Mouse (Mus musculus) G1E (cell line): ENCODE measurements around the gene Cpsf4.

ENCODE experiments used
- CTCF ChIP-seq: IDR thresholded peaks from 2 replicates; pipeline ENCODE4 v1.5.1; 2012; ENCODE audit warnings: low read depth, low read length, inconsistent platforms, mixed read lengths
- GATA1 ChIP-seq: IDR thresholded peaks from 2 replicates; pipeline ENCODE4 v1.6.1; 2012; ENCODE audit warnings: borderline replicate concordance, low read length, inconsistent platforms, mixed read lengths
- GATA2 ChIP-seq: IDR thresholded peaks from 2 replicates; pipeline ENCODE4 v1.6.1; 2012; ENCODE audit warnings: low read depth, low read length, inconsistent platforms, borderline replicate concordance
- TAL1 ChIP-seq: conservative IDR thresholded peaks from 2 replicates; pipeline ENCODE4 v1.6.1; 2012; ENCODE audit warnings: low read depth, low read length, inconsistent platforms, mixed read lengths

DNA sequence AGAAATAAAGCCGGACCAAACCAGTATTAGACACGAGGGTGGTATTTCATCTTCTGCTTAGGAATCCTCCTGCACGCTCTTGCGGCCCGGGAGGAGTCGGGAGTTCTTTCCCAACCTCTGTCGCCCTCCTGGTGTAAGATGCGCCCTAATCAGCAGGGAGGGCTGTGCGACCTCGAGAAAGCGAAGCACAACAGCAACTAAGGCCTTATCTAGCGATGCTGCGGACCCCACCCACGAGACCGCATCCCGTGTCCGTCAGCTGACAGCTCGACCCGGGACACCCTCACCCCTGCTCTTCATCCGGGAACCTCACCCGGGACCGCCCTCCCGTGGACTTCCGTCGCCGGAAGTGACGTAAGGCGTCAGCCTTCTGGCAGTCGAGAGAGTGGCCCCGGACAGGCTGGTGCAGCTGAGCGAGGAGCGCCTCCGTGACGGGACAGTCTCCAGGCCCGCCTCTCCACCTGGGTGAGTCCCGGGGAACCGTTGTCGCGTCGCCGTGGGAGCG lies 64.4 kb downstream of the Cpsf4 start, which contains the start of gene Zfp655:
- TF ChIP-seq CTCF (no peak), TAL1 (no peak), GATA1 (no peak), GATA2 (no peak)
